Mouse (Mus musculus) neural tube, postnatal 0 days (tissue): ENCODE measurements around the gene Brox. TPM values are rescaled to one million over a fixed set of nuclear protein-coding genes. Genes with fewer than 3 reads are reported as not detected.

ENCODE experiments used
- polyA plus RNA-seq: library from polyadenylated mRNA; unstranded; fragments of >200 nt; fragmentation: Nextera tagmentation; extraction: Ambion mirVana; gene quantifications from 2 replicates; pipeline ENCODE4 v1.2.1, GENCODE M21; 2015

Brox gene
- polyA plus RNA-seq: 66.7 and 67.3 TPM in 2 replicates

GRCm38 (mm10) chr1:183296877-183297383 is at the start of gene Brox:
Gene Brox, minus strand, starts transcription at chr1:183297269.

GRCm38 (mm10) chr1:183296465-183296864 is 604 bp downstream of the Brox start, which contains the start of gene Aida:
Gene Aida, plus strand, starts transcription at chr1:183296590.

Other genes with a start within 250 kb of the Brox start
- 5.4 and 6.7 TPM in 2 replicates for gene Disp1, start 75.7 kb downstream of the Brox start, polyA plus RNA-seq
- 54.1 and 59.6 TPM in 2 replicates for gene Aida, start 679 bp downstream of the Brox start, polyA plus RNA-seq
- 99.0 and 106 TPM in 2 replicates for gene Mia3, start 72.3 kb upstream of the Brox start, polyA plus RNA-seq
- 12.4 and 12.9 TPM in 2 replicates for gene Taf1a, start 91.7 kb upstream of the Brox start, polyA plus RNA-seq
- gene Hhipl2, start 120.9 kb upstream of the Brox start, polyA plus RNA-seq: not detected in 2 replicates